Mouse (Mus musculus) embryonic facial prominence, embryonic 12.5 days (tissue): ENCODE data around the gene Gimap1. TPM values are rescaled to one million over a fixed set of nuclear protein-coding genes. Genes with fewer than 3 reads are reported as not detected.

ENCODE experiments used
- ATAC-seq: fragments of 200-750 bp; cut with Nextera tagmentation; 2 replicates; pipeline ENCODE4 v1.8.0; 2017; ENCODE audit not compliant: insufficient number of reproducible peaks, insufficient read depth, low FRiP score, low TSS enrichment
- H3K27ac ChIP-seq: fragments of 300-500 bp; sonication (generic); 2 replicates; pipeline ENCODE4 v1.5.1; 2016; ENCODE audit warnings: mild to moderate bottlenecking
- H3K27me3 ChIP-seq: fragments of 300-500 bp; sonication (generic); 2 replicates; pipeline ENCODE4 v1.6.1; 2016; ENCODE audit warnings: mild to moderate bottlenecking, moderate library complexity
- H3K36me3 ChIP-seq: fragments of 300-500 bp; sonication (generic); 2 replicates; pipeline ENCODE4 v1.6.1; 2016; ENCODE audit warnings: mild to moderate bottlenecking
- H3K4me1 ChIP-seq: fragments of 300-500 bp; sonication (generic); 2 replicates; pipeline ENCODE4 v1.6.1; 2016
- H3K4me2 ChIP-seq: fragments of 300-500 bp; sonication (generic); replicated peaks from 2 replicates; pipeline ENCODE4 v1.6.1; 2016; ENCODE audit warnings: mild to moderate bottlenecking, moderate library complexity
- H3K4me3 ChIP-seq: fragments of 300-500 bp; sonication (generic); 2 replicates; pipeline ENCODE4 v1.5.1; 2016; ENCODE audit warnings: mild to moderate bottlenecking
- H3K9ac ChIP-seq: fragments of 300-500 bp; sonication (generic); 2 replicates; pipeline ENCODE4 v1.6.1; 2016; ENCODE audit warnings: mild to moderate bottlenecking, moderate library complexity
- H3K9me3 ChIP-seq: fragments of 300-500 bp; sonication (generic); 2 replicates; pipeline ENCODE4 v1.6.1; 2016; ENCODE audit warnings: mild to moderate bottlenecking, moderate library complexity
- WGBS: fragments of 180-500 bp; shearing (Covaris S2); methylation state at CpG from one replicate; pipeline ENCODE4 v1.1.7; 2016; 5-methylcytosine and 5-hydroxymethylcytosine counted together
- polyA plus RNA-seq: library from polyadenylated mRNA; unstranded; fragments of >200 nt; fragmentation: Nextera tagmentation; extraction: Ambion mirVana; gene quantifications from 2 replicates; pipeline ENCODE4 v1.2.1, GENCODE M21; 2016

The Gimap1 gene
- polyA plus RNA-seq, 1 experiment from 2014 or later = 7.6 TPM

DNA sequence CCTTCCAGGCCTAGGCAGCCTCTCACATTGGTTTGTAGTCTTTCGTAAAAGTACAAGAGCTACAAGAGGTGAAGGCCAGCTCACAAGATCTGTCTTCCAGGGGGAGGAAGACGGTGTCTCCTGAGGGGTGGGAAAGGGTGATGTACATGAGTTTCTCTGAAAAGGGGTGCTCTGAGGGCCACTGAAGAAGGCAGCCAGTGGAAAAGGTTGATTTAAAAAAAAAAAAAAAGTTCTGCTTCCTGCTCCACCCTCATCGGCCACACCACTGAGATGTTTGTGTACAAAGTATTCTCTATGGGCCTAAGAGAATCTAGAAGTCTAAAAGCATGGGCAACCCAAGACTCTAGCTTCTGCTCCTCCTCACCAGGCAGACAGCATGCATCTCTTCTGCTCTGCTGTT lies 31.8 kb downstream of the Gimap1 start, which contains the start of gene Gimap3:
Gene Gimap3, minus strand, starts transcription at position 156 of the 400 bp plus-strand sequence.
- no peaks in the 10 kb centered on the region for H3K27me3 ChIP-seq
- no peak for ATAC-seq
- H3K4me3 ChIP-seq = no peak within 1 kb of the TSS
- H3K27ac ChIP-seq = no peak within 1 kb of the TSS
- H3K4me2 ChIP-seq = no peak within 1 kb of the TSS
- H3K36me3 ChIP-seq = no peaks in the 10 kb centered on the region
- WGBS = 87% methylated on average over 3 of the region's 3 CpGs
- no peak within 1 kb of the TSS for H3K9ac ChIP-seq
- H3K9me3 ChIP-seq = no peaks in the 10 kb centered on the region
- no peaks in the 10 kb centered on the region for H3K4me1 ChIP-seq

DNA sequence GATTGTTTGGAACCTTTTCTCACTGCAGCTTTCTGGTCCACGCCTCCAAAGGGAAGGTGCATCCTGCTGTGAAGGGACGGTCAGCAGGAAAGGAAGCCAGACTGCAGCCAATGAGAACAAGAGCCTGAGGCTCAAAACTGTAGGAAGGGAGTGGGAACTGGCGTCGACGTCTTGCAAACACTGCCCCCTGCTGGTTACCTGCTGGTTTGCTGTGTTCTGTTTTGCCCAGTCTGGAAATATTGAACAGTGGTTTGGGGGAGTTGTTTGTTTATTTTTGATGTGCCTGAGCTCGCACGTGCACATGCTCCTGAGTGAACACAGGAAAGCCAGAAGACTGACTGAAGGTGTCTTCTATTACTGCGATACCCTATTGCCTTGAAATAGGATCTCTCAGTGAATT lies 33.2 kb downstream of the Gimap1 start:
- Histone ChIP-seq H3K4me1 (no peaks in the 10 kb centered on the region), H3K27me3 (no peaks in the 10 kb centered on the region), H3K27ac (no peak overlapping the region), H3K9me3 (no peaks in the 10 kb centered on the region), H3K36me3 (no peaks in the 10 kb centered on the region), H3K4me3 (no peak overlapping the region), H3K4me2 (no peak overlapping the region), H3K9ac (no peak overlapping the region)
- no peak for ATAC-seq
- WGBS = 7% methylated on average over 8 of the region's 8 CpGs

DNA sequence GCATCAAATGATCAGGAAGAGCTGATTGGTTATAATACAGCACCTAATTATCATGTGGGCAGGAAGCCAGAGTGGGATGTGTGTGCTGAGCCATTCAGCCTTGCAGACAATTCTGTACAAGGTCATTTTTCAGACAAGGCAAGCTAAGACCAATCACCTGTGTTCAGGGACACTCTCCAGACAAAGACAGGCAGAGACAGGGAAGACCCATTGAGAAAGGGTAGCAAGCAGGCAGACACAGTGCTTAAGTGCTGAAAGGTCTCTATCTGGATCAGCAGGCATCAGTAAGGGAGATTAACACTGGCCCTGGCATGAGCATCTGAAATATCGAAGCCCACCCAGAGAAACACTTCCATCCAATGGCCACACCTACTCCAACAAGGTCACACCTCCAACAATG lies 45.6 kb downstream of the Gimap1 start:
- Histone ChIP-seq H3K9me3 (no peaks in the 10 kb centered on the region), H3K27me3 (no peaks in the 10 kb centered on the region), H3K36me3 (no peaks in the 10 kb centered on the region), H3K4me3 (no peak overlapping the region), H3K4me1 (no peaks in the 10 kb centered on the region), H3K4me2 (no peak overlapping the region), H3K27ac (no peak overlapping the region), H3K9ac (no peak overlapping the region)
- WGBS = 77% methylated on average over 1 of the region's 1 CpGs
- ATAC-seq = no peak

DNA sequence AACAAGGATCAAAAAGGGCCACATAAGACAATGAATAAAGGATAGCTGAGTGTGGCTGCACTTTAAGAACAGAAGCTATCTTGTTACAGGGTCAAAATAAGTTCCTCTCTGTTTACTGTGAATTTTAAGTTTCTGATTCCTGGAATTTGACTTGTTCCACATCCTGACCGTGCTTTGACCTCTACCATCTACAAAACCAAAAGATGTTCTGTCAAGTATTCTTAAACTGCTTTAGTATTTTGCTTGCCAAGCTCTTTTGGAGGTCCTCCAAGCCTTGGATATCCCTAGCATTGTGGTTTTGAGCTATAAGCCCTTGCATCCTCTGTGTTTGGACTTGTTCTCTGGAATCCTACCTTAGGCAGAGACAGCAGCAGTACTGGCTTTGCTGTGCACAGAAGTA lies 46.3 kb downstream of the Gimap1 start:
- WGBS = 70% methylated on average over 1 of the region's 1 CpGs
- Histone ChIP-seq H3K4me1 (no peaks in the 10 kb centered on the region), H3K9ac (no peak overlapping the region), H3K4me3 (no peak overlapping the region), H3K27ac (no peak overlapping the region), H3K27me3 (no peaks in the 10 kb centered on the region), H3K36me3 (no peaks in the 10 kb centered on the region), H3K4me2 (no peak overlapping the region), H3K9me3 (no peaks in the 10 kb centered on the region)
- no peak for ATAC-seq

DNA sequence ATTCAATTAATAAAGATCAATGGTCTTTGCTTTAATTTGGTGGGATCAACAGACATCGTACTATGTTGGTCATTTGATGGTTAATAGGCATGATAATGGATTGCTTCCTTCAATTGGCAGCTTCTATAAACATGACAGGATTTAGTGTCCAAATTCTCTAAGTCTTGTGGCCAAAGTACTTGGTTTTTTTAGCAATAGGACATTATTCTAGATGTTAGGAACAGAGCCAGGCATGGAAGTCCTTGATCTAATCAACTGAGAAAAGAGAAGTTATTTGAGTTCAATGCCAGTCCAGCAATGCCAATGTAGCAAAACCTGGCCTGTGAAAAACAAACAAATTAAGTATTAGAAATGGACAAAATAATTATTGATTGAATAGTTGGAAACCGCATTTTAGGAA lies 46.7 kb downstream of the Gimap1 start:
- ATAC-seq = no peak
- H3K4me1 ChIP-seq = no peaks in the 10 kb centered on the region
- no peak overlapping the region for H3K27ac ChIP-seq
- no peaks in the 10 kb centered on the region for H3K9me3 ChIP-seq
- no peak overlapping the region for H3K9ac ChIP-seq
- no peak overlapping the region for H3K4me3 ChIP-seq
- H3K27me3 ChIP-seq = no peaks in the 10 kb centered on the region
- no peak overlapping the region for H3K4me2 ChIP-seq
- H3K36me3 ChIP-seq = no peaks in the 10 kb centered on the region
- 82% methylated on average over 2 of the region's 2 CpGs for WGBS

DNA sequence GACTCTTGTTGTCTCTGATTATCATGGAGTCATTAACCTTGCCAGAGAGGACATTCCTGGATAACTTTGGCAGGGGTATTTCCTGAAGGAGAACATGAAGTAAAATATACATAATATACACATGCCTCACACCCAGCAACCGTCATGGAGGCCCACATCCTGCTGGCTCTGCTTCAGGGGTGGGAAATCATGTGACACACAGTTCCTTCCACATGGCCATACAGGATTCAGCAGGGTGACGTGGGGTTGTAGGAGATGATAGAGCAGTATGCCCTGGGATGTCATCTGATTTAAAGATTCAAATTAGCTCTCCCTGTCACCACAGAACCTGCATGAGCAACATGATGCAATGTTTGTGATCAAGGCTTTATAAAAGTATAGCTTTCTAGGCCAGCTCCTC lies 49.0 kb downstream of the Gimap1 start:
- Histone ChIP-seq H3K9ac (no peak overlapping the region), H3K4me3 (no peak overlapping the region), H3K27me3 (no peaks in the 10 kb centered on the region), H3K27ac (no peak overlapping the region), H3K4me2 (no peak overlapping the region), H3K36me3 (no peaks in the 10 kb centered on the region), H3K9me3 (no peaks in the 10 kb centered on the region), H3K4me1 (no peaks in the 10 kb centered on the region)
- ATAC-seq = no peak
- WGBS = 72% methylated on average over 2 of the region's 2 CpGs

Other genes with a start within 250 kb of the Gimap1 start
- 21.3 and 21.5 TPM in 2 replicates for gene Atp6v0e2, start 201.4 kb upstream of the Gimap1 start, polyA plus RNA-seq
- gene Lrrc61, start 184.3 kb upstream of the Gimap1 start, polyA plus RNA-seq = 8.1 and 13.5 TPM in 2 replicates
- 6.9 TPM in 2 replicates for gene Rarres2, start 166.3 kb upstream of the Gimap1 start, polyA plus RNA-seq
- gene Gm45021, start 149.4 kb upstream of the Gimap1 start, polyA plus RNA-seq = not detected in 2 replicates
- 35.0 and 35.2 TPM in 2 replicates for gene Repin1, start 145.2 kb upstream of the Gimap1 start, polyA plus RNA-seq
- gene Gm44965, start 145.1 kb upstream of the Gimap1 start, polyA plus RNA-seq = not detected in 2 replicates
- gene Zfp775, start 137.0 kb upstream of the Gimap1 start, polyA plus RNA-seq = 10.6 and 11.0 TPM in 2 replicates
- gene AI854703, start 112.3 kb upstream of the Gimap1 start, polyA plus RNA-seq = 1.5 and 2.0 TPM in 2 replicates
- 0.36 and 0.74 TPM in 2 replicates for gene Gimap8, start 91.8 kb upstream of the Gimap1 start, polyA plus RNA-seq
- gene Gimap9, start 62.9 kb upstream of the Gimap1 start, polyA plus RNA-seq = 11.6 and 13.7 TPM in 2 replicates
- 7.0 and 9.0 TPM in 2 replicates for gene Gimap4, start 54.5 kb upstream of the Gimap1 start, polyA plus RNA-seq
- gene Gimap6, start 30.8 kb upstream of the Gimap1 start, polyA plus RNA-seq = 15.3 and 16.3 TPM in 2 replicates
- not detected in 2 replicates for gene Gm28053, start 20.4 kb upstream of the Gimap1 start, polyA plus RNA-seq
- not detected in 2 replicates for gene Gimap7, start 20.4 kb upstream of the Gimap1 start, polyA plus RNA-seq
- gene Gimap5, start 7.1 kb downstream of the Gimap1 start, polyA plus RNA-seq = 1.7 and 1.8 TPM in 2 replicates
- gene Gimap3, start 31.8 kb downstream of the Gimap1 start, polyA plus RNA-seq = not detected in 2 replicates
- gene Tmem176a, start 101.9 kb downstream of the Gimap1 start, polyA plus RNA-seq = 44.0 and 45.1 TPM in 2 replicates
- 158 and 161 TPM in 2 replicates for gene Tmem176b, start 102.4 kb downstream of the Gimap1 start, polyA plus RNA-seq
- not detected in 2 replicates for gene Aoc1, start 133.8 kb downstream of the Gimap1 start, polyA plus RNA-seq
- gene 1600015I10Rik, start 190.8 kb downstream of the Gimap1 start, polyA plus RNA-seq = not detected in 2 replicates
- gene Doxl2, start 235.9 kb downstream of the Gimap1 start, polyA plus RNA-seq = not detected in 2 replicates
- not detected in 2 replicates for gene Svs1, start 247.8 kb downstream of the Gimap1 start, polyA plus RNA-seq